Mouse (Mus musculus) brain, embryonic 14.5 days (tissue): ENCODE measurements at regions not wholly inside any gene's neighbourhood (a gene's known extent, or its start where the extent isn't known, plus 50 kb on each side); places are given as distances from the start of the nearest gene placed in this dataset.
A peak's percentile ranks its signal among the peaks of the same experiment; 100 is the strongest.

ENCODE experiments used
- DNase-seq: peaks from one replicate; pipeline ENCODE4 v3.0.0-alpha.2; 2011; ENCODE audit warnings: low read depth
- CTCF ChIP-seq: fragments of 200-500 bp; IDR thresholded peaks from 2 replicates; pipeline ENCODE4 v1.5.1; 2012; ENCODE audit warnings: inconsistent platforms, mild to moderate bottlenecking, moderate library complexity, borderline replicate concordance; ENCODE audit not compliant: insufficient read depth, insufficient read length; ENCODE audit errors: extremely low read depth
- POLR2A ChIP-seq: fragments of 200-500 bp; IDR thresholded peaks from 2 replicates; pipeline ENCODE4 v1.6.1; 2012; ENCODE audit warnings: mild to moderate bottlenecking, inconsistent platforms, borderline replicate concordance; ENCODE audit not compliant: poor library complexity, insufficient read depth, insufficient read length, severe bottlenecking; ENCODE audit errors: extremely low read depth

- TF ChIP-seq POLR2A (no peak), CTCF (no peak)
- DNase-seq: peak; percentile 27
Measured at GRCm38 (mm10) chr11:13724375-13724774, 874.7 kb upstream of the Pom121l12 start.

GRCm38 (mm10) chr11:13771065-13771464 lies 828.0 kb upstream of the Pom121l12 start:
- DNase-seq: peak; percentile 2
- TF ChIP-seq POLR2A (no peak), CTCF (no peak)
